Mouse (Mus musculus): ENCODE results near the gene Cdc14b.

DNA sequence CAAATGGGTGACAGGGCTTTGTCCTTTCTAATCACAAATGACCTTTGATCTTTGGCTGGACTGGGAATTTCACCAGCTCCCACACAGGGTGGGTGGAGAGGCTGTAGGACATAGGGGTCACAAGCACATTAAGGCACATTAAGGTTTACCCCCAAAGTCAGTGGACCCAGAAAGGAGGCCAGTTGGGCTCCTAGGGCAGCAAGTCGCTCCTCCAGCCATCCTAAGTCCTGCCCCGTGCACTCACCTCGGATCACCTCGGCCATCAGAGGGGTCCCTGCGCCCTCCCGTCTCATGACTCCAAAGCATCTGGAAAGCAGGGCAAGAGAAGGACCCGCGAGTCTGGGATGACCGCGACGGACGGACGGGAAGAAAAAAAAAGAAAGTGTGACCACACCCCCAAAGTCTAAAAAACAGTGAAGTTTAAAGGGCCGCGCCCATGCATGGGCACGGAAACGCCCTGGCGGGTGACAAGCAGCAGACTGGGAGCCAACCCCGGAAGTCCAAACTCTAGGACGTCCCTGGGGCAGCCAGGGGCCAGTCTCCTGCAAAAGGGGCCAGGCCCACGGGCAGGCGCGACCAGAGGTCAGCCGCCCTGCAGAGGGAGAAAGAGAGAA, 26.8 kb downstream of the Cdc14b start:
- TF ChIP-seq CTCF (conservative IDR thresholded peaks at IDR 0.05; ENCODE audit: low read length): no peak
- no peak for TF ChIP-seq POU5F1 (IDR thresholded peaks at IDR 0.05; ENCODE audit: borderline replicate concordance, low read length)
